Mouse (Mus musculus): ENCODE measurements at regions not wholly inside any gene's neighbourhood (a gene's known extent, or its start where the extent isn't known, plus 50 kb on each side); places are given as distances from the start of the nearest gene placed in this dataset.

DNA sequence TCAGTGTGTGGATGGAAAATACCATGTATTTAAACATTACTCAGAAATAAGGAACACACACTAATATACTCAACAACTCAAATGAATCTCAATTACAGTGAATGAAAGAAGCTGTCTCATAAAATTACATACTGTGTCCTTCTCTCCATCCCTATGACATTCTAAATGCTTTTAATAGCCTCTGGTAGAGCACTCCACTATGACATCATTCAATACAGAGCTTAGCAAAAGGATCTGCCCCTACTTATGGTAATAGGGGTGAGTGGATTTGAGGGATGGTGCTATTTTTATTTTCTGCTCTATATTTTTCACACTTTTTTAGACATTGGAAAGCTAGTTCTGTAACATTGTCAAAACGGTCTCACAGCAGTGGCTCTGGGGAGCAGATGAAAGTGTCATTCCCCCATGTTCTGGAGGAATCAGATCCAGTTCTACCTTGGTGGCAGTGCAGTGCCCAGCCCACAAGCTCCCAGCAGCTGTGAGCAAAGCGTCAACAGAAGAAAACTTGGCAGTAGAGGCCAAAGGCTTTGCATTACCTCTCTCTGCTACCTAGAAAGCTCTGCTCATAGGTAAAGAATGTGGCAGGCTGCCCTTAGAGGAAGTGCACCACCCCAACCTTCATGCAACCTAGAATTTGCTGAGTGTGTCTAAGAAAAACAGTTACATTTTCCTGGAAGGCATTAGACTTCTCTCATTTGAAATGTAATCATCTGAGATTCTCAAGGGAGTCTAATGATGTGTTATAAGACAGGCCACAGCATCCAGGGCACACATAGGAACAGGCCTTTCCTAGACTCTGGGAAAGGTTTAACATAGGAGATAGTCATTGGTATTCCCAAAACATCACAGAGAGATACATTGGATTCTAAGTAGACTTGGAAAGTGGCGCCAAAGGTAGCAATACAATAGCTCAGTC, 138.1 kb downstream of the Snx19 start:
- Histone ChIP-seq H3K27me3 (no peaks in the 10 kb centered on the region), H3K36me3 (no peaks in the 10 kb centered on the region), H3K9ac (no peak overlapping the region), H3K4me3 (no peak overlapping the region), H3K4me2 (no peak overlapping the region), H3K9me3 (peaks cover 4% of the 10 kb centered on the region; the same call in 1 of the 2 replicates), H3K4me1 (no peaks in the 10 kb centered on the region), H3K27ac (no peak overlapping the region)
- no peak for ATAC-seq (ENCODE audit: borderline replicate concordance, extremely low read depth, low FRiP score, low TSS enrichment)
- 63% methylated on average over 3 of the region's 3 CpGs for WGBS

DNA sequence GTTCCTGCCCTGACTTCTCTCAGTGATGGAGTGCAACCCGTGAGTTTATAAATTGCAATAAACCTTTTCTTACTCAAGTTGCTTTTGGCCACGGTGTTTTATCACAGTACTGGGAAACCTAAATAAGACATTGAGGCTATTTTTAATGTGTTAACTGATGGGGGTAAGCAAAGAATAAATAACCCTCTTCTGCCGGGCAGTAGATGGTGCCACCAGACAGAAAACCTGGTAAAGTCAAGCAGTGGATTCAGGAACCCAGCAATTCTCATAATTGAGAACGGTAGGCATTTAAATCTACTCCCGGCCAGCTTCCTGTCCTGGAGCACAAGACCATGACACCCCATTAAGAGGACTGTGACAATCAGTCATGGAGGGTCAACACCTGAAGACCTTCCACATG, 136.5 kb downstream of the Snx19 start:
- Histone ChIP-seq H3K4me1 (no peaks in the 10 kb centered on the region), H3K4me2 (no peak overlapping the region), H3K4me3 (no peak overlapping the region), H3K27ac (no peak overlapping the region), H3K36me3 (no peaks in the 10 kb centered on the region), H3K9ac (no peak overlapping the region), H3K9me3 (peaks cover 4% of the 10 kb centered on the region; the same call in 1 of the 2 replicates), H3K27me3 (no peaks in the 10 kb centered on the region)
- 55% methylated on average over 5 of the region's 5 CpGs for WGBS
- no peak for ATAC-seq (ENCODE audit: borderline replicate concordance, extremely low read depth, low FRiP score, low TSS enrichment)

DNA sequence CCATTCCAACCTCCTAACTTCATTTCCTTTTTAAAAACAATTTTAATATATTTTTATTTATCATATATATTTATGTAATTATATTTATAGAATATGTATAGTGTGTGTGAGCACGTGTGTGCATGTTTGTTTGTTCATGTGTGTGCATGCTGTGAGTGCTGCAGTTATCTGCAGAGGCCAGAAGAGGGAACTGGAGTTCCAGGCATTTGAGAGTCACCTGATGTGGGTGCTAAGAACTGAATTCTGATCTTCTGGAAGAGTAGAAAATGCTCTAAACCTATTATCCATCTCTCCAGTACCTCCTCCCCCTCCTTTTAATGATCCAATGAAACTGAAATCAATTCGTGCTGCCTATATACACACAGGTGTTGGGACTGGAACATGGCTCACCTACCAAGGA, 128.0 kb downstream of the Snx19 start:
- no peak overlapping the region for H3K4me2 ChIP-seq
- H3K27me3 ChIP-seq, result no peaks in the 10 kb centered on the region
- H3K9me3 ChIP-seq, result no peaks in the 10 kb centered on the region
- no peak overlapping the region for H3K4me3 ChIP-seq
- no peaks in the 10 kb centered on the region for H3K4me1 ChIP-seq
- no peaks in the 10 kb centered on the region for H3K36me3 ChIP-seq
- H3K27ac ChIP-seq, result no peak overlapping the region
- no peak overlapping the region for H3K9ac ChIP-seq
- no peak for ATAC-seq (ENCODE audit: borderline replicate concordance, extremely low read depth, low FRiP score, low TSS enrichment)
- 76% methylated on average over 2 of the region's 2 CpGs for WGBS

DNA sequence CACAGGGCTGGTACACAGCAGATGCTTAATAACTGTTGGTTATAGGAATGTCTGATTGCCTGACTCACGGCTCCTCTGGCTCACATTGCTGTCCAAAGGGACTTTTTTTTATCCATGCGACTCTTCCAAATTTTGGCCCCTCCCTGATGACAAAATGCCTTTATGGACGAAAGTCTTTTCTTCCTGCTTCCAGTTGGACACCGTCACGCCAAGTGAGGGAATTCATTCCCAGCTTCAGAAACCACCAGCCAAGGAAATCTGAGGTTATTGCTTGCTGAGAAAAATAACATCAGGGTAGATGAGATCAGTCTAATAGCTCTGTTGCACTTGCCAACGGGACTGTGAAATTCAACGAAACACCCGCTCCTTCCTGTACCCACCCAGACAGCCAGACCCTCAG, 125.8 kb downstream of the Snx19 start:
- no peak overlapping the region for H3K27ac ChIP-seq
- H3K36me3 ChIP-seq, result no peaks in the 10 kb centered on the region
- no peak for ATAC-seq (ENCODE audit: borderline replicate concordance, extremely low read depth, low FRiP score, low TSS enrichment)
- no peak overlapping the region for H3K4me2 ChIP-seq
- H3K9me3 ChIP-seq, result no peaks in the 10 kb centered on the region
- WGBS, result 84% methylated on average over 8 of the region's 8 CpGs
- no peaks in the 10 kb centered on the region for H3K27me3 ChIP-seq
- H3K4me3 ChIP-seq, result no peak overlapping the region
- H3K4me1 ChIP-seq, result no peaks in the 10 kb centered on the region
- no peak overlapping the region for H3K9ac ChIP-seq

DNA sequence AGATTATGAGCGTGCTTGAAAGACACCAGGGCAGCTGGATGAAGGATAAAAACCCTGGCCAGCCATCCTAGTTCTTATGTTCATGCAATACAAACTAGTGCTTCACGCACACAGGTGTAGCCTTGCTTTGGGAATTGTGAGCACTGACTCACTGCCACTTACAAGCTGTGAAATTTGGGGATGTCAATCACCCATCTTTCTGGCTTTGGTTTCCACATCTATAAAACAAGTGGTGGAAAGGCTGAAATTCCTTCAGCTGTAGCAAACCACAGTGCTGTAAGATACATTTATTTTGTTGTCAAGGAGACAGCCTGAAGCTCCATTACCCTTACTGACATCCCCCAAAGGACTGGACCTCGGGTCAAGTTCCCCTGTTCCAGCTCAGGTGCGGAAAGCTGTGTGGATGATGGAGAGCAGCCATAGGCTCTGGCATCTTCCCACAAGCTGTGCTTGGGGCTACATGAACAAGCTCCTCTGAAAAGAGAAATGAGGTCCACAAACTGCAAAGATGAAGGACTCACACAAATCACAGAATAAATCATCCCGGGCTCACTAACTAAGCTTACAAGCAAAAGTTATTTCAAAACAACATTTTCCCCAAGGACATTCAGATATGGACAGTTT, 123.1 kb downstream of the Snx19 start:
- no peaks in the 10 kb centered on the region for H3K27me3 ChIP-seq
- H3K9me3 ChIP-seq, result no peaks in the 10 kb centered on the region
- no peak for ATAC-seq (ENCODE audit: borderline replicate concordance, extremely low read depth, low FRiP score, low TSS enrichment)
- no peak overlapping the region for H3K4me3 ChIP-seq
- no peaks in the 10 kb centered on the region for H3K36me3 ChIP-seq
- no peaks in the 10 kb centered on the region for H3K4me1 ChIP-seq
- H3K4me2 ChIP-seq, result no peak overlapping the region
- WGBS, result 74% methylated on average over 5 of the region's 5 CpGs
- no peak overlapping the region for H3K27ac ChIP-seq
- no peak overlapping the region for H3K9ac ChIP-seq

DNA sequence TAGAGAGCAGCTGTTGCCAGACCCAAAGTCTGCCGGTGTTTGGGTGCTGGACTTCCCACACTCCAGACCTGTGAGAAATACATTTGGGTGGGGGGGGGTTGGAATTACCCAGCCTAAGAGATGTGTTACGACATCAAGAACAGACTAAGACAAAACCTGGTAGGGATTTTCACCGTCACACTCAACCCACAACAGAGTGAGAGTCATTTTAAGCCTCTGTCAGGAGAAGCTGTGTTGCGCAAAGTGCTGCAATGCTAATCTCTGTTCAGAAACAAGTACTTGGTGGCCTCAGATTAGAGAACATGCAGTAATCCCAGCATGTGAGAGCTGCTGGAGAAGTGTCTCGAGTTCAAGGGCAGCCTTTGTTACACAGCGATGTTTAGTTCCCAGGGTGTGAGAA, 113.0 kb downstream of the Snx19 start:
- no peaks in the 10 kb centered on the region for H3K4me1 ChIP-seq
- no peaks in the 10 kb centered on the region for H3K9me3 ChIP-seq
- H3K36me3 ChIP-seq, result no peaks in the 10 kb centered on the region
- no peak overlapping the region for H3K4me3 ChIP-seq
- H3K27ac ChIP-seq, result no peak overlapping the region
- H3K4me2 ChIP-seq, result no peak overlapping the region
- 82% methylated on average over 6 of the region's 6 CpGs for WGBS
- H3K9ac ChIP-seq, result no peak overlapping the region
- no peaks in the 10 kb centered on the region for H3K27me3 ChIP-seq
- no peak for ATAC-seq (ENCODE audit: borderline replicate concordance, extremely low read depth, low FRiP score, low TSS enrichment)

DNA sequence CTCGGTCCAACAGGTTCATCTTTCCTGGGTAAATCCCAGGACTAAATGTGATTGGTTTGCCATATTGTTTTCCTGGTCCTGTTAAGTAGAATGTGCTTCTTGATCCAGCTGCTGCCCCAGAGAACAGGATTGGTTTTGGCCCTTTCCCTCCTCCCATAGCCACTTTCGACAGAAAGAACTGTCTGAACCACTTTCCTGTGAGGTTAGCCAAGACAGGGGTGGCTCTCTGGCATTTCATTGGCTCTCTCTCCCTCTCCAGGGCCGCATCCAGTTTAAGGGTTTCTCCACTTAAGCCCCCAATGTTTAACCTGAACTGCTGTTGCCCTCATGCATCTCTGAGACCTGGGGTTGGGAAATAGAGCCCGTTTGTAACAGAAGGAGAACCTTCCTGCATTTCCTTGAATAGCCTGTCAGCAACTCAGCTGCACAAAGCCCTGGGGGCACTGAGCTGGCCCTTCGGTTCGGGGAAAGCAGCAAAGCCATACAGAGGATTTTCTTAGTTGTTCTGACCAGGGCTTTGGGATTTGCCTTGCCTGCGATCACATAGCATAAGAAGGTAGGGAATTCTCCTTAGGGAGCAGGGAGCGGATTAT, 109.7 kb downstream of the Snx19 start:
- Histone ChIP-seq H3K27ac (no peak overlapping the region), H3K9me3 (no peaks in the 10 kb centered on the region), H3K4me2 (no peak overlapping the region), H3K36me3 (no peaks in the 10 kb centered on the region), H3K4me1 (no peaks in the 10 kb centered on the region), H3K27me3 (no peaks in the 10 kb centered on the region), H3K4me3 (no peak overlapping the region), H3K9ac (no peak overlapping the region)
- WGBS, result 47% methylated on average over 8 of the region's 8 CpGs
- ATAC-seq (ENCODE audit: borderline replicate concordance, extremely low read depth, low FRiP score, low TSS enrichment), result no peak

DNA sequence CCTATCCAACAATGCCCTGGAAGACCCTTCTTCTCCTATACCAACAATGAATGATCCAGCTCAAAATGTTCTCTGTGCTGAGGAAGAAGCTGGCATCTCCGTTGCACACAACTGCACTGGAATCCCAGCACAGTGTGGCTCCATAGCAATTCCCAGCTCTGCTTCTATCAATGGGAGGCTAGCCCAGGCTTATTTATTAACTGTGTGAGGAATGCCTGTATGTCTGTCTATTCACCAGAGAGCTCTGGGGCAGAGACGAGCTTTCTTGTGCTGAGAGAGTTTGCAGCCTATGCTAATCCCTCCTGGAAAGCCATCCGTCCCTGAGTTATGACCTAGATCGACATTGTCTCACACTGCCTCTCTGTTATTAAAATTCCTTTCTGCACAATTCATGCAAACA, 108.1 kb downstream of the Snx19 start:
- no peaks in the 10 kb centered on the region for H3K27me3 ChIP-seq
- H3K36me3 ChIP-seq, result no peaks in the 10 kb centered on the region
- H3K27ac ChIP-seq, result no peak overlapping the region
- H3K4me3 ChIP-seq, result no peak overlapping the region
- H3K4me2 ChIP-seq, result no peak overlapping the region
- H3K9me3 ChIP-seq, result no peaks in the 10 kb centered on the region
- ATAC-seq (ENCODE audit: borderline replicate concordance, extremely low read depth, low FRiP score, low TSS enrichment), result no peak
- WGBS, result 59% methylated on average over 4 of the region's 4 CpGs
- H3K9ac ChIP-seq, result no peak overlapping the region
- no peaks in the 10 kb centered on the region for H3K4me1 ChIP-seq

DNA sequence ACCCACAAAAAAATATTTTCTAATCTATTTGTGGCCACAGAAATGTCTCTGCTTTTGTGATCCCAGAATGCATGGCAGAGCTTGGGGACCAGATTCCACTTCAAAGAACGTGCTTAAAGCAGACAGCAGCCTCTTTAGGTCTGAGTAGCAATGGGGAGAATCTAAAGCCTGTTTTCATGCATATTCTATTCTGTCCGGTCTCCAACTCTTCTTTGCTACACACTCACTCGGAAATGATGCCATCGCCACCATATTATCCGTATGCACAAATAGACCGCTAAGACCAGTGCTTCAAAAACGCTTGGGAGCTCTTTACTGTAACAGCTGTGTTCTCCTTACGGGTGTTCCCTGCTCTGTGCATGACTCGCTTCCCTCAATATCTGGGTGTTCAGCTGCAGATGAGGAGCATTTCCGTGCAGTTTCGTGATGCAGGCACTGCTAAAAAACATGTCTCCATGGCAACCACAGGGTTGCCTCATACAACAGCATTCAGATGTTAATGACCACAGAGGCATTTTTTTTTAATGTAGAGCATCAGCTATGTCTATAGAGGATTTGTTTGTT, 107.0 kb downstream of the Snx19 start:
- Histone ChIP-seq H3K9me3 (no peaks in the 10 kb centered on the region), H3K27me3 (no peaks in the 10 kb centered on the region), H3K4me2 (no peak overlapping the region), H3K36me3 (no peaks in the 10 kb centered on the region), H3K4me1 (no peaks in the 10 kb centered on the region), H3K9ac (no peak overlapping the region), H3K27ac (no peak overlapping the region), H3K4me3 (no peak overlapping the region)
- ATAC-seq (ENCODE audit: borderline replicate concordance, extremely low read depth, low FRiP score, low TSS enrichment), result no peak
- WGBS, result 83% methylated on average over 11 of the region's 11 CpGs

DNA sequence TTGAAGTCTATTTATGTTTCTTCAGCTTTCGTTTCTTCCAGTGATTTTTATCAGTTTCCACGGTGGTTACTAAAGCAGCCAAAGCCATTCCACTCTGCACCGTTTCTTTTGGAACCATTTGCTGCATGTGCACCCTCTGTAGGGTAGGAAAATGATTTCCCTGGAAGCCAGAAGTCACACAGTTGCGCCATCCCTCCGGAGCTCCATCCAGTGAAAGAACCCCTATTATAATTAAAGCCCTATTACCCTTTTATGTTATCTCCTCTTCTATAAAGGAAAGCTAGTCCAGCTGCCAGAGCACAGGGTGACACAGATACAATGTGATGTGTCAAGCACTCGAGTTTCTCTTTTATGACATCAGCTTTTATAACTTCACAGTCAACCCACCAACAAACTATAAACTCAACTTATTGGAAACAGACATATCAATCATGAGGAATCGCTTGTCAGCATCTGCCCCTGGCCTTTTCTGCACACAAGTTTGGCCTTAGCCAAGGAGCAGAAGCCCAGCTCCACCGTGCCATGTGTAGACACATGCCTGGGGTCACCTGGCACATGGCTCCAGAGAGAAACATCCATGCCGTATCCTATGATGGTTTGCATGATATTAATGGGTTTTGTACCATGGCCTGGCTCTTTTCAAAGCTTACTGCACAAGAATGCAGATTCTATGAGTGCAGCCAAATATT, 106.3 kb downstream of the Snx19 start:
- WGBS, result 49% methylated on average over 9 of the region's 9 CpGs

DNA sequence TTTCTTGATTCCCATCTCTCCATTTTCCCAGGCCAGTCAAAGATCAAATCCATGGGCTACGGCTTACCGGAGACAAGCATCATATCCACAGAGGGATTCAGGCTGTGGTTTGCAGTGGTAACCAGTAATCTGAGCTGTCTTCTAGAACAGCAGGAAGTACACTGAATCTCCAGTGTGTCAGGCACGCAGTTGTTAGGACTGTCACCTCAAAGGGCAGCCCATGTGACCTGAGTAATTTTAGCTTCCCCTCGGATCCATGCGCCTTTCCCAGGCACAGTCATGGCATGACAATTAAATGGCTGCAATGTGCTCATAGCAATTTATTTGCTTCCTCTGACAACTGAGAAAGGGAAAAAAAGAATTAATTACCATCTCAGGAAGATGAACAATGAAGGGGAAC, 98.2 kb downstream of the Snx19 start:
- Histone ChIP-seq H3K4me1 (no peaks in the 10 kb centered on the region), H3K27ac (no peak overlapping the region), H3K4me2 (no peak overlapping the region), H3K4me3 (no peak overlapping the region), H3K9me3 (no peaks in the 10 kb centered on the region), H3K36me3 (no peaks in the 10 kb centered on the region), H3K27me3 (no peaks in the 10 kb centered on the region), H3K9ac (no peak overlapping the region)
- no peak for ATAC-seq (ENCODE audit: borderline replicate concordance, extremely low read depth, low FRiP score, low TSS enrichment)
- 60% methylated on average over 5 of the region's 5 CpGs for WGBS

More for the DNA sequence above, 106.3 kb downstream of the Snx19 start:
- no peaks in the 10 kb centered on the region for H3K9me3 ChIP-seq
- H3K4me3 ChIP-seq, result no peak overlapping the region
- no peak overlapping the region for H3K27ac ChIP-seq
- H3K4me1 ChIP-seq, result no peaks in the 10 kb centered on the region
- no peak overlapping the region for H3K9ac ChIP-seq
- H3K4me2 ChIP-seq, result no peak overlapping the region
- H3K27me3 ChIP-seq, result no peaks in the 10 kb centered on the region
- no peaks in the 10 kb centered on the region for H3K36me3 ChIP-seq
- ATAC-seq (ENCODE audit: borderline replicate concordance, extremely low read depth, low FRiP score, low TSS enrichment), result no peak

Measured in lung, embryonic 15.5 days (tissue).